Mouse (Mus musculus): ENCODE measurements at regions not wholly inside any gene's neighbourhood (a gene's known extent, or its start where the extent isn't known, plus 50 kb on each side); places are given as distances from the start of the nearest gene placed in this dataset.

GRCm38 (mm10) chr15:5507545-5507913 lies 263.5 kb upstream of the Ptger4 start:
- no peak for DNase-seq (ENCODE audit: low spot score in 2 of 2)

- no peak for DNase-seq (ENCODE audit: low spot score in 2 of 2)
These were observed 266.1 kb upstream of the Ptger4 start for GRCm38 (mm10) chr15:5510056-5510455.

- DNase-seq (ENCODE audit: low spot score in 2 of 2): no peak
These were observed 267.1 kb upstream of the Ptger4 start for GRCm38 (mm10) chr15:5511046-5511445.

GRCm38 (mm10) chr15:5512546-5512945 lies 268.6 kb upstream of the Ptger4 start:
- DNase-seq (ENCODE audit: low spot score in 2 of 2): no peak

- no peak for DNase-seq (ENCODE audit: low spot score in 2 of 2)
These were observed 269.2 kb upstream of the Ptger4 start for GRCm38 (mm10) chr15:5513146-5513545.

GRCm38 (mm10) chr15:5514217-5514616 lies 270.2 kb upstream of the Ptger4 start:
- no peak for DNase-seq (ENCODE audit: low spot score in 2 of 2)

GRCm38 (mm10) chr15:5517244-5517966 lies 273.4 kb upstream of the Ptger4 start:
- no peak for DNase-seq (ENCODE audit: low spot score in 2 of 2)

- no peak for DNase-seq (ENCODE audit: low spot score in 2 of 2)
These were observed 275.6 kb upstream of the Ptger4 start for GRCm38 (mm10) chr15:5519552-5519951.

GRCm38 (mm10) chr15:5519997-5520396 lies 276.0 kb upstream of the Ptger4 start:
- no peak for DNase-seq (ENCODE audit: low spot score in 2 of 2)

GRCm38 (mm10) chr15:5528619-5529018 lies 284.6 kb upstream of the Ptger4 start:
- DNase-seq (ENCODE audit: low spot score in 2 of 2): no peak

GRCm38 (mm10) chr15:5533656-5534055 lies 289.7 kb upstream of the Ptger4 start:
- no peak for DNase-seq (ENCODE audit: low spot score in 2 of 2)

- no peak for DNase-seq (ENCODE audit: low spot score in 2 of 2)
These were observed 293.4 kb upstream of the Ptger4 start for GRCm38 (mm10) chr15:5537432-5537831.

- no peak for DNase-seq (ENCODE audit: low spot score in 2 of 2)
These were observed 295.4 kb upstream of the Ptger4 start for GRCm38 (mm10) chr15:5539301-5539928.

- no peak for DNase-seq (ENCODE audit: low spot score in 2 of 2)
These were observed 310.5 kb upstream of the Ptger4 start for GRCm38 (mm10) chr15:5554526-5554925.

- DNase-seq (ENCODE audit: low spot score in 2 of 2): no peak
These were observed 310.9 kb upstream of the Ptger4 start for GRCm38 (mm10) chr15:5554926-5555325.

GRCm38 (mm10) chr15:5555381-5556066 lies 311.5 kb upstream of the Ptger4 start:
- no peak for DNase-seq (ENCODE audit: low spot score in 2 of 2)

GRCm38 (mm10) chr15:5561783-5562182 lies 317.8 kb upstream of the Ptger4 start:
- no peak for DNase-seq (ENCODE audit: low spot score in 2 of 2)

- no peak for DNase-seq (ENCODE audit: low spot score in 2 of 2)
These were observed 330.4 kb upstream of the Ptger4 start for GRCm38 (mm10) chr15:5574366-5574765.

GRCm38 (mm10) chr15:5579559-5579958 lies 335.6 kb upstream of the Ptger4 start:
- no peak for DNase-seq (ENCODE audit: low spot score in 2 of 2)

- DNase-seq (ENCODE audit: low spot score in 2 of 2): no peak
These were observed 336.4 kb upstream of the Ptger4 start for GRCm38 (mm10) chr15:5580416-5580815.

- no peak for DNase-seq (ENCODE audit: low spot score in 2 of 2)
These were observed 340.4 kb upstream of the Ptger4 start for GRCm38 (mm10) chr15:5584381-5584780.

- DNase-seq (ENCODE audit: low spot score in 2 of 2): no peak
These were observed 360.8 kb upstream of the Ptger4 start for GRCm38 (mm10) chr15:5604732-5605266.
